13 mouse cellular contexts compared by ENCODE assay signal in genomic region chr2:22620030-22620429, GRCm38 (mm10). TPM values are rescaled to one million over a fixed set of nuclear protein-coding genes. Genes with fewer than 3 reads are reported as not detected.
DNase-seq lines count a peak whose midpoint lies in the region; ATAC-seq lines count a peak whose summit lies in the region.
"Had no signal": no experiment of that assay in that cellular context is flagged by ENCODE, and none has a peak within 500 bp of the region (broad histone marks: within the 10 kb centered on the region; RNA-seq: fewer than 3 reads in every experiment).

No protein-coding gene starts in this region.

- WGBS in limb, embryonic 11.5 days, result under 1% methylated on average over 6 of the region's 6 CpGs
- 2% methylated on average over 6 of the region's 6 CpGs for WGBS in limb, embryonic 10.5 days
- under 1% methylated on average over 6 of the region's 6 CpGs for WGBS in forebrain, embryonic 10.5 days
- under 1% methylated on average over 6 of the region's 6 CpGs for WGBS in hindbrain, embryonic 14.5 days
- WGBS in neural tube, embryonic 14.5 days, result under 1% methylated on average over 6 of the region's 6 CpGs

- no peaks in the 10 kb centered on the region for H3K9me3 ChIP-seq in limb, embryonic 11.5 days (ENCODE audit: control insufficient read depth, low read length)
- no peaks in the 10 kb centered on the region for H3K9me3 ChIP-seq in limb, embryonic 10.5 days (replicated peaks)
- peaks cover 5% of the 10 kb centered on the region; the same call in 1 of the 2 replicates for H3K9me3 ChIP-seq in forebrain, embryonic 10.5 days
- no peaks in the 10 kb centered on the region for H3K9me3 ChIP-seq in hindbrain, embryonic 14.5 days (ENCODE audit: control insufficient read depth, low read length)
- H3K9me3 ChIP-seq in neural tube, embryonic 14.5 days (ENCODE audit: control insufficient read depth, low read length), result no peaks in the 10 kb centered on the region

- H3K4me2 ChIP-seq in limb, embryonic 11.5 days (ENCODE audit: low read depth, severe bottlenecking), result no peak overlapping the region
- peak overlapping the region; percentile 85 for H3K4me2 ChIP-seq in hindbrain, embryonic 14.5 days (replicated peaks)
- H3K4me2 ChIP-seq in neural tube, embryonic 14.5 days (ENCODE audit: low read depth, low read length), result peak overlapping the region; percentile 34; the same call in 1 of the 2 replicates
- H3K4me2 ChIP-seq: liver, embryonic 11.5 days had no signal

- ATAC-seq in limb, embryonic 11.5 days (ENCODE audit: insufficient number of reproducible peaks, low FRiP score, low TSS enrichment, low read depth), result no peak
- ATAC-seq in hindbrain, embryonic 14.5 days (ENCODE audit: low FRiP score), result peak; percentile 12; the same call in 1 of the 2 replicates
- peak; percentile 12 for ATAC-seq in neural tube, embryonic 14.5 days (ENCODE audit: low read depth)

- DNase-seq in limb, embryonic 11.5 days (ENCODE audit: low spot score), result peak; percentile 21
- DNase-seq in limb, embryonic 10.5 days (ENCODE audit: low spot score), result no peak
- no peak for DNase-seq in forebrain, embryonic 10.5 days (ENCODE audit: extremely low spot score, low spot score)
- DNase-seq in hindbrain, embryonic 14.5 days (ENCODE audit: low spot score), result peak; percentile 69
- no peak for DNase-seq in kidney, postnatal 14 days
- no peak for DNase-seq in kidney, adult 11 months
- DNase-seq in layer of hippocampus, postnatal 25 days (ENCODE audit: extremely low spot score in 1 of 2, low spot score in 1 of 2), result no peak
- DNase-seq: heart, adult 18-20 months; kidney, postnatal 36 days had no signal

- no peak overlapping the region for H3K27ac ChIP-seq in limb, embryonic 11.5 days (replicated peaks; ENCODE audit: low read depth, low read length)
- H3K27ac ChIP-seq in limb, embryonic 10.5 days, result no peak overlapping the region
- no peak overlapping the region for H3K27ac ChIP-seq in forebrain, embryonic 10.5 days
- H3K27ac ChIP-seq in hindbrain, embryonic 14.5 days, result peak overlapping the region; percentile 96
- peak overlapping the region; percentile 96 for H3K27ac ChIP-seq in neural tube, embryonic 14.5 days (ENCODE audit: low read depth, low read length)

- no peak overlapping the region for H3K4me3 ChIP-seq in limb, embryonic 11.5 days (ENCODE audit: low read depth, low read length)
- no peak overlapping the region for H3K4me3 ChIP-seq in limb, embryonic 10.5 days
- H3K4me3 ChIP-seq in forebrain, embryonic 10.5 days, result peak overlapping the region; percentile 27; the same call in 1 of the 2 replicates
- 0 out of 2 replicates have a peak overlapping the region, but pooled peaks have one; percentile 56 for H3K4me3 ChIP-seq in hindbrain, embryonic 14.5 days (replicated peaks; ENCODE audit: low read length)
- H3K4me3 ChIP-seq in neural tube, embryonic 14.5 days (ENCODE audit: low read depth, low read length), result no peak overlapping the region

- no peak overlapping the region for H3K9ac ChIP-seq in limb, embryonic 11.5 days (ENCODE audit: low read length)
- H3K9ac ChIP-seq in hindbrain, embryonic 14.5 days, result peak overlapping the region; percentile 52
- H3K9ac ChIP-seq in neural tube, embryonic 14.5 days (replicated peaks; ENCODE audit: low read depth, low read length), result 0 out of 2 replicates have a peak overlapping the region, but pooled peaks have one; percentile 39

- H3K4me1 ChIP-seq in limb, embryonic 11.5 days (ENCODE audit: control insufficient read depth, insufficient read depth, low read length), result peaks cover 8% of the 10 kb centered on the region; the same call in 1 of the 2 replicates
- H3K4me1 ChIP-seq in limb, embryonic 10.5 days, result peaks cover 25% of the 10 kb centered on the region
- H3K4me1 ChIP-seq in forebrain, embryonic 10.5 days, result peaks cover 47% of the 10 kb centered on the region
- peaks cover 30% of the 10 kb centered on the region for H3K4me1 ChIP-seq in hindbrain, embryonic 14.5 days (replicated peaks; ENCODE audit: control insufficient read depth, insufficient read depth, low read length)
- peaks cover 17% of the 10 kb centered on the region; the same call in 1 of the 2 replicates for H3K4me1 ChIP-seq in neural tube, embryonic 14.5 days (ENCODE audit: control insufficient read depth, insufficient read depth, low read length)

- H3K27me3 ChIP-seq in limb, embryonic 11.5 days (ENCODE audit: control insufficient read depth, insufficient read depth, low read length), result peaks cover 71% of the 10 kb centered on the region
- peaks cover 88% of the 10 kb centered on the region for H3K27me3 ChIP-seq in limb, embryonic 10.5 days (ENCODE audit: low read depth, poor library complexity, severe bottlenecking)
- peaks cover 87% of the 10 kb centered on the region for H3K27me3 ChIP-seq in forebrain, embryonic 10.5 days (ENCODE audit: poor library complexity, severe bottlenecking)
- H3K27me3 ChIP-seq in hindbrain, embryonic 14.5 days (ENCODE audit: control insufficient read depth, insufficient read depth, low read length), result peaks cover 43% of the 10 kb centered on the region
- peaks cover 21% of the 10 kb centered on the region for H3K27me3 ChIP-seq in neural tube, embryonic 14.5 days (ENCODE audit: control insufficient read depth, insufficient read depth, low read length)

- H3K36me3 ChIP-seq in limb, embryonic 11.5 days (ENCODE audit: control insufficient read depth, insufficient read depth, low read length), result no peaks in the 10 kb centered on the region
- H3K36me3 ChIP-seq in limb, embryonic 10.5 days, result no peaks in the 10 kb centered on the region
- no peaks in the 10 kb centered on the region for H3K36me3 ChIP-seq in forebrain, embryonic 10.5 days (replicated peaks)
- H3K36me3 ChIP-seq in hindbrain, embryonic 14.5 days (replicated peaks; ENCODE audit: control insufficient read depth, insufficient read depth), result no peaks in the 10 kb centered on the region
- H3K36me3 ChIP-seq in neural tube, embryonic 14.5 days (ENCODE audit: control insufficient read depth, insufficient read depth, low read length), result no peaks in the 10 kb centered on the region

RNA-seq across cellular contexts. Expression of gene Gad2, which starts 2.0 kb away (rescaled TPM):
- 0.07 TPM in 1 of 2 replicates, not detected in the other for polyA plus RNA-seq in limb, embryonic 11.5 days (2014; fragmentation: Nextera tagmentation; extraction: Ambion mirVana)
- 0.03 TPM in 1 of 2 replicates, not detected in the other for polyA plus RNA-seq in limb, embryonic 10.5 days (2016; fragmentation: Nextera tagmentation; extraction: Ambion mirVana)
- 4.8 and 7.0 TPM in 2 replicates for polyA plus RNA-seq in forebrain, embryonic 10.5 days (2016; fragmentation: Nextera tagmentation; extraction: Ambion mirVana)
- 34.7 and 35.1 TPM in 2 replicates for polyA plus RNA-seq in hindbrain, embryonic 14.5 days (2014; fragmentation: Nextera tagmentation; extraction: Ambion mirVana)
- 31.0 and 38.5 TPM in 2 replicates for polyA plus RNA-seq in neural tube, embryonic 14.5 days (2014; fragmentation: Nextera tagmentation; extraction: Ambion mirVana)
- total RNA-seq in layer of hippocampus, postnatal 25 days (2021), result 10 to 100 TPM; 90.0 to 93.0 TPM
- total RNA-seq: adrenal gland, adult 18-20 months; heart, adult 18-20 months had no signal
- polyA plus RNA-seq: liver, embryonic 11.5 days; stomach, embryonic 14.5 days had no signal

Comparison
In these comparisons a context has a peak if more than half of its experiments do, and no peak if none do; other contexts are left out.
1. DNase-seq: peak in limb, embryonic 11.5 days (single experiment) and hindbrain, embryonic 14.5 days (single experiment); none in limb, embryonic 10.5 days (single experiment), forebrain, embryonic 10.5 days (single experiment), kidney, postnatal 14 days (single experiment), kidney, adult 11 months (single experiment) and layer of hippocampus, postnatal 25 days (0 of 2).
2. H3K27ac ChIP-seq: peak in hindbrain, embryonic 14.5 days (single experiment) and neural tube, embryonic 14.5 days (single experiment); none in limb, embryonic 11.5 days (single experiment), limb, embryonic 10.5 days (single experiment) and forebrain, embryonic 10.5 days (single experiment).
3. H3K4me3 ChIP-seq: peak in forebrain, embryonic 10.5 days (single experiment) and hindbrain, embryonic 14.5 days (single experiment); none in limb, embryonic 11.5 days (single experiment), limb, embryonic 10.5 days (single experiment) and neural tube, embryonic 14.5 days (single experiment).